Mouse (Mus musculus): ENCODE results near the gene Zbed6. TPM values are rescaled to one million over a fixed set of nuclear protein-coding genes. Genes with fewer than 3 reads are reported as not detected.

The Zbed6 gene
- polyA plus RNA-seq, 1 experiment from 2014 or later, result not detected

DNA sequence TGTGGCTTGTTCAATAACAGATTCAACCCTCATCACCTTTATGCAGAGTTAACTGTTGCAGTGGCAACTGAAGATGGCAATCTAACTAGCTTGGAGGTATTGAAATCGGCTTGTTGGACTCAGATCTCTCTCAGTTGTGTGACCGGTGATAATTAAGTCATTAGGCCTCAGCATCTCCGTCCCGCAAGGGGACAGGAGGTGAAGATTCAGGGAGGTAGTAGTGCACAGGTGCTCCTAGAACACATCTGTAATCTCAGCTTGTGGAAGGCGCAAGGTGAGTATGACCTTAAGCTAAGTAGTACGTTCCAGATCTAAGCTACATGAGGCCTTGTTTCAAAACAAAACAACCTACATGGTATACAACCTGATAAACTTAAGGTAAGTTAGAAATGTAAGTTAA, 50.1 kb downstream of the Zbed6 start:
- 58% methylated on average over 6 of the region's 6 CpGs for WGBS
- no peak overlapping the region for H3K27ac ChIP-seq (replicated peaks)
- peaks cover 13% of the 10 kb centered on the region for H3K4me1 ChIP-seq (replicated peaks)
- H3K9ac ChIP-seq, result 0 out of 2 replicates have a peak overlapping the region, but pooled peaks have one; percentile 12
- peak overlapping the region; percentile 20; the same call in 1 of the 2 replicates for H3K4me2 ChIP-seq
- peak overlapping the region; percentile 95; the same call in 1 of the 2 replicates for H3K4me3 ChIP-seq
- H3K36me3 ChIP-seq, result peaks cover 27% of the 10 kb centered on the region
- ATAC-seq (ENCODE audit: low read depth), result peak; percentile 30
- no peaks in the 10 kb centered on the region for H3K9me3 ChIP-seq
- H3K27me3 ChIP-seq, result no peaks in the 10 kb centered on the region

DNA sequence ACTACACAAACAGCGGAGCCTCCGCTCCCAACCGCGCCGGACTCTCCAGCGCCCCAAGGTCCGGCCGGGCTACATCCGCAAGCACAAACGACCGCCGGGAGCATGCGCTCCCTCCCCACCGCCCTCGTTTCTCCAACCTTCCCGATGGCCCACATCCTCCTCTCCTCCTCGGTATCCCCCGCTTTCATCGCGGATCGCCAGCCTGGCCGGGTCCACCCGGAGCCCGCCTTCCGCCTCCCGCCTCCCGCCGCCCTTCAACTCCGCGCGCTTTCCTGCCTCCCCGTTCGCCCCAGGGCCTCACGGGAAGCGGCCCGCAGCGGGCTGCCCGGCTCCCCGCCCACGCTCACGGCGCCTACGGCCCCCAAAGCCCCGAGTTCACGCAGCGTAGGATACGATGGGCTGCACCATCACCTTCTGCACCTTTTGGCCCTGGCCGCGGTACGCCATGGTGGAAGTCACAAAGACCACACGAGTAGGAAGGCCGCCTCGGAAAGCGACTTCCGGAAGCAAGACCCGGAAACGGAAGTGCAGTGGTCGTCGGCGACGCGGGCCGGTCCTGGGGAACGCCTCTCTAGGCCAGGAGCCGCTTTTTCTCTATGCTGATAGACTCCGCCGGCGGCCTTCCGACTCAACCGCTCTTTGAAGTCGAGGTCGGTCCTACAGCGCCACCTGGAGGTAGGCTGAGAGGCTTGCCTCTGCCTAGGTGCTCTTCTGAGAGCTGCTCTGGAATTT, 50.7 kb downstream of the Zbed6 start, which contains the start of gene Snrpe:
Gene Snrpe (minus strand): TSS at position 521 of the 732 bp plus-strand sequence.
- Histone ChIP-seq H3K4me3 (peak within 1 kb of the TSS; percentile 95), H3K36me3 (peaks cover 34% of the 10 kb centered on the region), H3K27me3 (no peaks in the 10 kb centered on the region), H3K9ac (peak within 1 kb of the TSS; percentile 92), H3K4me2 (peak within 1 kb of the TSS; percentile 75), H3K9me3 (no peaks in the 10 kb centered on the region), H3K27ac (replicated peaks) (peak within 1 kb of the TSS; percentile 94), H3K4me1 (replicated peaks) (peaks cover 13% of the 10 kb centered on the region)
- under 1% methylated on average over 73 of the region's 73 CpGs for WGBS
- ATAC-seq (ENCODE audit: low read depth), result peak; percentile 97

Other genes starting within 250 kb of the Zbed6 start
- 8.8 TPM in 2 replicates for gene Sox13, start 236.5 kb downstream of the Zbed6 start, polyA plus RNA-seq (2015; fragmentation: Nextera tagmentation; extraction: Ambion mirVana)
- gene Snrpe, start 50.6 kb downstream of the Zbed6 start, polyA plus RNA-seq (2015; fragmentation: Nextera tagmentation; extraction: Ambion mirVana), result 546 and 587 TPM in 2 replicates
- 2.8 and 3.7 TPM in 2 replicates for gene Gm38394, start 433 bp upstream of the Zbed6 start, polyA plus RNA-seq (2015; fragmentation: Nextera tagmentation; extraction: Ambion mirVana)
- gene Lax1, start 29.2 kb upstream of the Zbed6 start, polyA plus RNA-seq (2015; fragmentation: Nextera tagmentation; extraction: Ambion mirVana), result 0.18 and 0.33 TPM in 2 replicates
- gene Atp2b4, start 140.2 kb upstream of the Zbed6 start, polyA plus RNA-seq (2015; fragmentation: Nextera tagmentation; extraction: Ambion mirVana), result 10.7 and 13.7 TPM in 2 replicates
- gene Optc, start 247.1 kb upstream of the Zbed6 start, polyA plus RNA-seq (2015; fragmentation: Nextera tagmentation; extraction: Ambion mirVana), result 2.0 and 2.4 TPM in 2 replicates

Data from neural tube, embryonic 13.5 days (tissue).